Mouse (Mus musculus): ENCODE measurements around the gene Zeb2.

DNA sequence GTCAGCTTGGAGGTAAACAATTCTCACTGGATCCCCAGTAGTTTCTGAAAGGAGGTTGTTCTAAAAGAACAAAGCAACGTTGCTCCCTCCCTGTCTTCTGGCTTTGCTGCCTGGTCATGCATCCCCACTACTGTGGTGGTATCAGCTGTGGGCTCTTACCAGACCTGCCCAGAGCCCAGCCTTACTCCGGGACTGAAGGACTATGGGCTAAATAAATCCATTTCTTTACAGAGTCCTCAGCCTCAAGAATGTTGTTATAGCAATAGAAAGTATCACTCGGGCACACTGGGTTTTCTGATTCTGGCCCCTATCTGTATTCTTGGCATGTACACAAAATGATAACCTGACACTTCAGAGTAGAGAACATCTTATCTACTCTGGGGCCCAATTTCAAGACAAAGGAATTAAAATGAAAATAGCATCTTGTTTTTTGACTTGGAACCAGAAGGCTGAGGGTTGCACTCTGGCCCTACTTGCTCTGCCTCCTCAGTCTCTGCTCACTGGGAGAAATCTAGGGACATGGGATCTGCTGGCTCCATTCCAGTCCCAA, 39.2 kb downstream of the Zeb2 start:
- TF ChIP-seq CTCF (IDR thresholded peaks at IDR 0.05; ENCODE audit: borderline replicate concordance, extremely low read depth, insufficient read depth, insufficient read length) (no peak), POLR2A (IDR thresholded peaks at IDR 0.05; ENCODE audit: borderline replicate concordance, extremely low read depth, insufficient read depth, insufficient read length, poor library complexity, severe bottlenecking) (no peak)
